Mouse (Mus musculus) lung, adult 18-20 months (tissue): Measurements from ENCODE around the gene Rnf157.
"Not testable (repeated sequence)": the region's sequence is repeated elsewhere in the genome, so short reads cannot be mapped to it uniquely, and the experiment has no call there.

Experiments
- DNase-seq, 2 experiments: peaks; one replicate each; pipeline ENCODE4 v3.0.0; 2022; ENCODE audit warnings: mixed read lengths in 2 of 2

Gene Rnf157

DNA sequence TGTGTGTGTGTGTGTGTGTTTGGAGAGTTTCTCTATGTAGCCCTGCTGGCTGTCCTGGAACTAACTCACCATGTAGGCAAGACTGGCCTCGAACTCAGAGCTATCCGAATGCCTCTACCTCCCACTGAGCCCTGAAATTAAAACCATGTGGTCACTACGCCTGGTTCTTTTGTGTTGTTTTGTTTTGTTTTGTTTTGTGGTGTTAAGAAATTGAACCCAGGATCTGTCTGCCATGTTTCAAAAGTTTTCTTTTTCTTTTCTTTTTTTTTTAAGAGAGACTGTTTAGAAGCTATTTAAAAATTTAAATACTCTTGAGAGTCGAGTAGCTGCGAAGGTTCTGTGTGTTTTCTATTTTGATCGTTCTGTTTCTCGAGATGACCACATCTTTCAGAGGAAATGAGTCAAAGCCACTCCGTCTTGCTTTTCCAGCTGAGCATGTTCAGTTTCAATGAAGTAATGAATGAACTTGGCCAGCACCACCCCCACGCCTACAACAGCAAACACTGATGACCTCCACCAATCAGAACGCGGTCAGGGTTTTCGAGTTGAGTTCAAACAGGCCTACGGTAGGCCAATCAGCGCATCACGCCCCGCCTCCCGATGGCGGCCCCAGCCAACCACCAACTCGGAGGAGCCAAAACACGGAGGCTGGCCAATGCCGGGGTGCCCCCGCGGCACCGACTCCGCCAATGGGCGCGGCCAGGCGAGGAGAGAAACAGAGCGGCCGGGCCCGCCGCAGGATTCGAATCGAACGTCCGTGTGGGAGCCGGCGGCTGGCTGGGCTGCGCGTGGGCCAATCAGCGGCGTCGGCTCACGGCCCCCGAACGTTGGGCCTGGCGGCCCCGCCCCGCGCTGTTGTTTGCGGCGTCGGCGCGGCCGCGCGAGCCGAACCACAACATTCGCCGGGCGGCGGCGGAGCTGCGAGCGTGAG, 20.8 kb upstream of the Rnf157 start, which contains the start of gene Ubald2:
Gene Ubald2, plus strand, starts transcription at position 739 of the 931 bp plus-strand sequence.
- DNase-seq = peak; percentile 100

GRCm38 (mm10) chr11:116432593-116433355, 19.9 kb upstream of the Rnf157 start:
- no peak for DNase-seq

- DNase-seq = no peak
These were observed 19.3 kb upstream of the Rnf157 start for GRCm38 (mm10) chr11:116432127-116432526.

DNA sequence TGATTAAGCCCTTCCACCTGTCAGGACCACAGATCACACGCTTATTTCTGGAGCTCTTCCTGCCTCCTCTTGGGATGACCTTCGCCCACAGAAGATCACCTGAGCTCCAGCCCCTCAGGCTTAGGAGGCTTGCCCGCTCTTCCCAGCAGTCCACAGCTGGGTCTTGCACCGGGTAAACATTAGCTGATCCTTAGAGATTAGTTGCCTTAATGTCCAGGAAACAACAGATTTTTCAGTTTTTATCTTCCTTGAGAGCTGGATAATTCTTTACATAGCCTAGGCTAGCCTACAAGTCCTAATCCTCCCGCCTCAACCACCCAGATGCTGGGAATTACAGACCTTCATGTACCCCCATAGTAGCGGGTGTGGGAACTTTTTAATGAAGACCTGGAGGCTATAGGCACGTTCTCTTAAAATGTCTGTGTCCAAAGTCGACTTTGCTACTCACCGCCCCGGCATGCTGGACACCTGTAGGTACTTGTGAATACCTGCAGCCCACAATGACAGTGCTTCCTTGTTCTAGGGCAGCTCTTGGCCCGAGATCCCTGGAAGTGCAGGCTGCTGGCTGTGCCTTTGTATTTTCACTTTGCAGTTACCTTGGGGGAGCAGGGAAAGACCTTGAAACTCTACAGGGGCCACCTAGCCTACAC, 18.7 kb upstream of the Rnf157 start:
- DNase-seq = peak in 1 of 2 experiments; percentile 45

GRCm38 (mm10) chr11:116430723-116431427, 18.0 kb upstream of the Rnf157 start:
- no peak for DNase-seq

DNA sequence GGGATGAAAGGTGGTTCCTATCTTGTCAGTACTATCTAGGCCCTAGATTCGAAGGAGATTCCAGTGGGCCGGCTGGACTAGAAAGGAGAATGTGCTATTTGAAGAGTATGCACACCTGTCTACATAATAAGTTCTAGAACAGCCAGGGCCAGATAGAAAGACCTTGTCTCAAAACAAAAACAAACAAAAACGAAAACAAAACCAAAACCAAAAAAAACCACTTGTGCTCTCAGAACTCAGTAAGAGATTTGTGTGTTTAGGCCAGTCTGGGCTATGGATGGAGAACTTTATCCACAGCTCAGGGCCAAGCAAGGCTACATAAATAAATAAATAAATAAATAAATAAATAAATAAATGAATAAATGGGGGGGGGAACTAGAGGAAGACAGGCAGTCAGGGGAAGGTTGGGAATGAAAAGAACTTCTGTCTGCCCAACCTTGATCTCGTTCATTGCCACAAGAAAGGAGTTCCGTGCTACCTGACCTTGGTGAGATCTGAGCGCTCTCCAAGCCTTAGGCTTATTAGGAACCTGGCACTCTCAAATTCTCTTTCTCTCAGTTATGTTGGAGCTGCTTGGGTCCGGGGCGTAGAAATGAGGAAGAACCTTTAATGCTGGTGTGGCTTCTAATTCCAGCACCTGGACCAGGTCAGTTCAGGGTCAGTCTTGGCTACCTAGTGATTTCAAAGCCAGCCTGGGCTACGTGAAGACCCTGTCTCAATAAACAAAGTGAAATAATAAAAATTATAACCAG, 17.2 kb upstream of the Rnf157 start:
- no peak for DNase-seq

DNA sequence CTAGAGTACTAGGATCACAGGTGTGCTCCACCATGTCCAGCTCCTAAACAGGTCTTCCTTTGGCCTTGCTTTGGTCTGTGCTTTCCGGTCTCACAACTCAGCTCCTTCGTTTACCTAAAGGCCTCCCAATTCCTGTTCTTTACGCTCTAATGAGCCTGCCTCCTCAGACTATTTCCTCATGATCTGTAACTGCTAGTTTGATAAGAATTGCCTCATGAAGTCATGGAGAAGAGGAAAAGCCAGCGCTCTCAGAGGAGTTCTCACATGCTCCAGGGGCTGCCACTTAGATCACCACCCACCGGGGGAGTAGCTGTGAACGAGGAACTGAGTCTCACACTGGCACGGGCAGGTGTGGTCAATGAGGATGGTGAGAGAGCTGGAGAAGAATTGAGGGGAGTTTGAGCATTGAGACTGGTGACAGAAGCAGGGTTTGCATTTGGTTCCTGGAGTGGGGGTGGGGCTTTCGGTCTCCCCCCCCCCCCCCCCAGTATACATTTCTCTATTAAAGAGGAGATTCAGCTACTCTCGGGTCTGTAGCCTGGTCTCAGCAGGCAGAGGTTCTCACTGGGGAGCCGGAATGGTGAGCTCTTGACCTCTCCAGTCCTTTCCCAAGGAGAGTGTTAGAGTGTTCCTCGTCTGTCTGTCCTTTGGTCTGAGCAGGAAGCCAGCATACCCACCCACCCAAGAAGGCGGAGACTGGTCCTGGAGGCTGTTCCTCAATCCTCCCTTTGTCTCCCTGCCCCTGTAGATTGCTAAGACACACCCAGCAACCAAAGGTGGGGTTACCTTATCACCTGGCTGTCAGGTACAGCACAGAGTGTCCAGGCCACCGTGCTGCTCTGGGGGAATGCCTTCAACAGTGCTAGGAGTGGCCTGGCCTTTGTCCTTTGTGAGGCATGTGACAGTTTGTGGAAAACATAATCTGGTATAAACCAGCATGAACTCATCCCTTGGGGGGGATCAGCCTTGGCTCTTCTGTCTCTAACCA, 16.3 kb upstream of the Rnf157 start:
- DNase-seq = no peak

DNA sequence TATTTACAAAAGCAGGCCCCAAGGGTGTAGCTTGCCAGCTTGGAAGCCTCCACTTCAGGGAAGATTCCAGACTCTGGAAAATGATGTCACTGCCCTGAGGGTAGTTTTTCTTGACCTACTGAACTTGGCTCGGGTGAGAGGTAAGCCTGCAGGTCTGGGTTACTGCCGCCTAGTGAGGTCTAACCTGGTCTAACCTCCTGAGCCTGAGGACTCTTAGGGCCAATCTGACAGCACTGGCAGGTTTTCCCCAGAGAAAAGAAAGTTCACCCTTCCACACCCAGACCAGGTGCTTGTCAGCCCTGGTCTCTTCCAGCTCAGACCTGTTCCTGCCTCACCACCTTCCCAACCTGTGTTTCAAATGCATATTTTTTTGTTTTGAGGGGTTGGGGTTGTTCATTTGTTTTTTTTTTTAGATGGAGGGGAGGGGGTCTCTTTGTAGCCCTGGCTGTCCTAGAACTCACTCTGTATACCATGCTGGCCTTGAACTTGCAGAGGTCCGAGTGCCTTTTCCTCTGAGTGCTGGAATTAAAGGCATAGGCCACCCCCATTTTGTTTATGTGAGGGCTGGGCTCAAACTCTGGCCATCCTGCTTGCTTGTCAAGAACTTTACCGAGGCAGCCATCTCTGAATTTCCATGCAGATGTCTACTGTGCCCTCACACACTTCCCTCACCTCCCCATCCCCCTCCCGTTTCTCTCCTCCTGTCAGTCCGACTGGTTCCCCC, 14.2 kb upstream of the Rnf157 start:
- DNase-seq = no peak

- DNase-seq = not testable (repeated sequence)
These were observed 13.5 kb upstream of the Rnf157 start for GRCm38 (mm10) chr11:116426328-116426727.

DNA sequence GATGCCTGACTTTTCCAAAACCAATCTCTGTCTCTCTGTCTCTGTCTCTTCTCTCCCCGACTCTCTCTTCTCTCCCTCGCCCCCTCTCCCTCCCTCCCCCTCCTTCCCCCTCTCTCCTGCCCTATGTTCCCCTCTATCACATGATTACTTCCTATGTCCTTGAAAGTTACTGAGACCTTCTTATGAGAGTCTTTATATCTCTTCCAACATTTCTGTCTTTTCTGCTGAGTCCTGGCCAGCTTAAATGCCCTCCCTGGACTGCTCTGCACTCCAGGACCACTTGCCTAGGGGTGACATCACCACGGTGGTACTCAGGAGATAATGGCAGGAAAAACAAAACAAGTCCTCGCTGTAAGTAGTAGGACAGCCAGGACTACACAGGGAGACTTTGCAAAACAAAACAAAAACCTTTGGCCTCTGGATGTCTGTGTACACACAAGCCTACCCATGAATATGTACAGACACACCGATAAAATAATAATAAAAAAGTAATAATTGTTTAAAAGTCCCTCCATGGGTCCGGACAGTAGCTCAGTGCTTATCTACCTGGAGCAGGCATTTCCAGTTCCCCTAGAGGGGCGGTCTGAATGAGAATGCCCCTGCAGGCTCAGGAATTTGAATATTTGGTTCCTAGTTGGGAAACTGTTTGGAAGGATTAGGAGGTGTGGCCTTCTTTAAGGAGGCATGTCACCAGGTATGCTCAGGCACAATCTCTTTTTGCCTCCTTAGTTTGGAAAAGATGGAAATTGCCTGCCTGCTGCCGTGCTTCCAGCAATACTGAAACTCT, 12.0 kb upstream of the Rnf157 start:
- DNase-seq = no peak

DNA sequence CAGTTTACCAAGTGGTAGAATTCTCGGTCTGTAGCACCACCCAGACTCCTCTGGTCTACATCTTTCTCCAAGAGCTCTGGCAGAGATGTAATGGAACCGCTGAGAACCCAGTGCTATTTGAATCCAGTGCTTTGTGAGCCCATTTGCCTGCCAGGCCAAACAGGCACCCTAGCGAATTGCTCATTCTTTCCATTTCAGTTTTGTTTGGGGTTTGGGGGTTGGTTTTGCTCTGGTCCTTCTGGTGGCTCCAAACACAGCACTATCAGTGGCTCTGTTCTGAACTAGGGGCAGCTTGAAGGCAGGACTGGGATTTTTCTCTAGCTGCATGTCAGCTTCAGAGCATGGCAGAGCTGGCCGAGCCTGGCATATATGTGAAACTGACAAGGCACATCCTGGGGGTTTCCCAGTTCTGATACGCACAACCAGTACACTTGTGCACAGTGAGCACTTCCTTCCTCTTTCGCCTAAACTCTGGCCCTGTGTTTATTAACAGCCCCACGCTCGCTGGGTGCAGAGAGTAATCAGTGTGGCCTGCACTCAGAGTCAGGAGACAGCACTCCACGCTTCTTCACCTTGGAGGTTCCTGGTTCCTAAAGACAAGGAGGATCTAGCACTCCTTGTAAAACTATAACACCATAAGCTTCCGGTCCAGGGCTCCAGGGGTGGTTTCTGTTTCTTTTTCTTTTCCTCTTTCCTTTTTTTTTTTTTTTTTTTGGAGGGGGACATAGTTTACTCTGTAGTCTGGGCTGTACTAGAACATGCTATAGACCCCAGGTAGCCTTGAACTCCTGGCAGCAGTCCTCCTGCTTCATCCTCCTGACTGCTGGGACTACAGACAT, 11.2 kb upstream of the Rnf157 start:
- peak; percentile 59 to 64 for DNase-seq

- DNase-seq = no peak
These were observed 10.4 kb upstream of the Rnf157 start for GRCm38 (mm10) chr11:116423214-116423613.

- no peak for DNase-seq
These were observed 9.7 kb upstream of the Rnf157 start for GRCm38 (mm10) chr11:116422562-116422961.

DNA sequence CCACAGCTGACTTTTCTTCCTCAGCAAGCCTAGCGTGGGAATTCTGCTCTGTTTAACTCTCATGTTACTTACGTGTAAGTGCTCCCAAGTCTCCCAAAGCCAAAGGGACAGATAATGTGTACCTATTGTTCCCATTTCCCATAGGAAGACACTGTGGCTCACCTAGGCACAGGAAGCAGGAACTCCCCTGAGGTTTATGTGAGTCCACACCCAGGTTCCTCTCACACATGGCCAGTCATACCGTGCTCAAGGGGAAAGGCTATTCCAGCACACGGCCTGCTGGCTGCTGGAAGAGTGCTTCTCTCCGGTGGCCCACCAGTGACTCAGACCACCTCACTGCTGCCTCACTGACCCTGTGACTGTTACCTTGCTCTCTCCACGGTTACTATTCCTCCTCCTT, 8.3 kb upstream of the Rnf157 start:
- no peak for DNase-seq

DNA sequence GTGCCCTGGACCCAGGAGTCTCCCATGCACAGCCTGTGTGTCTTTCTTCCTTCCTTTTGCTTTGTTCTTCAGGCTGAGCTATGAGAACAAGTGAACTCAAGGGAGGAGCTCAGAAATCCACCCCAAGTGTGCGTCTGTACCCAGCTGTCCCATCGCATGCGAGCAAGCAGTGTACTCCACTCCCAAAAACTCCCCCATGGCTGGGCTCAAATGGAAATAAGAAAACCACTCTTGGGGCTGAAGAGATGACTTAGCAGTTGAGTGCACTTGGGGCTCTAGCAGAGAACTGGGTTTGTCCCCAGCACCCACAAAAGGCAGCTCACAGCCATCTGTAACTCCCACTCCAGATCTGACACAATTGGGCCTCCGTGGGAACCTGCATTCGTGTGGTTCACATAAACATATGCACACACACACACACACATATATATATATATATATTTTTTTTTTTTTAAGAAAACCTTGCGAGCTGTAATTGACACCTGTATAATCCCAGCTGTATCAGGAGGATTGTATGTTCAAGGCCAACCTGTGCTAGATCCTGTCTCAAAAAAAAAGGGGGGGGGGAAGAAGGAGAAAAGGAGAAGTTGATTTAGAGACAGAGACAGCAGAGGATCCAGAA, 6.1 kb upstream of the Rnf157 start:
- DNase-seq = no peak

DNA sequence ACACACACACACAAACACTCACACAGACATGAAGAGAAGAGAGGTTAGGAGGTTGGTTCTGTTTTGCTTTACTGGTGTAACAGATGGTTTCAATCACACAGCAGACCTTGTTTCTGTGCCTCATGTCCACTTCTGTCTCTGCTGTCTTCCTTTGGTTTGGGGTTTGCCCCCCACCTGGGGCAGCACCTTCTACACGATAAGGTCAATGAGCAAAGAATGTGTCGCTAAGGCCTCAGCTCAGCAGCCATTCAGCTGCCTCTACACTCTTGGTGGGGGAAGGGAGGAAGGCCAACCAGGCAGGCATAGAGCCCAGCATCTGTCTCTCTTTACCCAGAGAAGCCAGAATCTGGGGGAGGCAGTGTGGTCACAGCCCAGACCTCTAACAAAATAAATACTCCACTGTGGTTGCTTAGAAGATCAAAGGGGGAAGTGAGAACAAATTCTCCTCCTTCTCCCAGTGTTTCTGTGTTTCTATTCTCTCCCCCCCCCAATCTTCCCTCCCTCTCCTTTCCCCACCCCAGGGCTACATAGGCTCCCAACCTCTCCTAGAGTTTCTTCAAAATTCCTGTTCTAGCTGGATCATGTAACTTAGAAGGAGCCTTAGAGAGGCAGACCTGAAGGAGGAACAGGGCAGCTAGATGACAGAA, 5.5 kb upstream of the Rnf157 start:
- no peak for DNase-seq

- no peak for DNase-seq
These were observed 4.2 kb upstream of the Rnf157 start for GRCm38 (mm10) chr11:116417054-116417453.
